Mouse (Mus musculus) T-helper 1 cell (primary cell): Measurements from ENCODE around the gene Map9.
"Not testable (repeated sequence)": the region's sequence is repeated elsewhere in the genome, so short reads cannot be mapped to it uniquely, and the experiment has no call there.

ENCODE experiments used
- in situ Hi-C: fragments of 300-600 bp; cut with MboI, MseI; formaldehyde crosslinking; loops from one replicate; pipeline ENCODE4 v1.15.1; 2025; ENCODE audit warnings: high pct_unique_total_duplicates

The Map9 gene

GRCm38 (mm10) chr3:82357797-82358524, at the start of gene Map9:
Map9 (plus strand) TSS chr3:82358044.
- in situ Hi-C loops: loop anchor here (10.0 kb wide), 1 partner anchor 213 kb away; the partner anchor contains the start of gene Gucy1a1

GRCm38 (mm10) chr3:82315728-82316127, 42.1 kb upstream of the Map9 start:
- in situ Hi-C loops: no loop called here

GRCm38 (mm10) chr3:82326736-82327135, 31.1 kb upstream of the Map9 start:
- in situ Hi-C loops: not testable (repeated sequence)

GRCm38 (mm10) chr3:82332067-82332466, 25.8 kb upstream of the Map9 start:
- in situ Hi-C loops: no loop called here

- in situ Hi-C loops: no loop called here
Measured at GRCm38 (mm10) chr3:82332536-82332935, 25.3 kb upstream of the Map9 start.

- in situ Hi-C loops: no loop called here
Measured at GRCm38 (mm10) chr3:82333128-82333969, 24.5 kb upstream of the Map9 start.

GRCm38 (mm10) chr3:82340111-82340510, 17.7 kb upstream of the Map9 start:
- in situ Hi-C loops: no loop called here

- in situ Hi-C loops: no loop called here
Measured at GRCm38 (mm10) chr3:82348277-82348860, 9.5 kb upstream of the Map9 start.

GRCm38 (mm10) chr3:82350321-82350720, 7.5 kb upstream of the Map9 start:
- in situ Hi-C loops: loop anchor here (10.0 kb wide), 1 partner anchor 206 kb away; the partner anchor contains the start of gene Gucy1a1

- in situ Hi-C loops: loop anchor here (10.0 kb wide), 1 partner anchor 213 kb away; the partner anchor contains the start of gene Gucy1a1
Measured at GRCm38 (mm10) chr3:82357340-82357739, 504 bp upstream of the Map9 start.

GRCm38 (mm10) chr3:82359036-82359435, 1.2 kb downstream of the Map9 start:
- in situ Hi-C loops: loop anchor here (10.0 kb wide), 1 partner anchor 214 kb away; the partner anchor contains the start of gene Gucy1a1

GRCm38 (mm10) chr3:82362452-82362851, 4.6 kb downstream of the Map9 start:
- in situ Hi-C loops: loop anchor here (10.0 kb wide), 1 partner anchor 702 kb away; no protein-coding TSS in a partner anchor

GRCm38 (mm10) chr3:82364505-82364904, 6.7 kb downstream of the Map9 start:
- in situ Hi-C loops: loop anchor here (10.0 kb wide), 1 partner anchor 700 kb away; no protein-coding TSS in a partner anchor

- in situ Hi-C loops: loop anchor here (5.0 to 10.0 kb wide), 2 partner anchors 487 to 700 kb away; no protein-coding TSS in a partner anchor
Measured at GRCm38 (mm10) chr3:82364988-82365387, 7.1 kb downstream of the Map9 start.

- in situ Hi-C loops: loop anchor here (5.0 to 10.0 kb wide), 2 partner anchors 483 to 696 kb away; no protein-coding TSS in a partner anchor
Measured at GRCm38 (mm10) chr3:82369063-82369860, 11.4 kb downstream of the Map9 start.

GRCm38 (mm10) chr3:82370439-82371011, 12.7 kb downstream of the Map9 start:
- in situ Hi-C loops: no loop called here

- in situ Hi-C loops: no loop called here
Measured at GRCm38 (mm10) chr3:82376965-82377364, 19.1 kb downstream of the Map9 start.

- in situ Hi-C loops: no loop called here
Measured at GRCm38 (mm10) chr3:82382325-82382724, 24.5 kb downstream of the Map9 start.

GRCm38 (mm10) chr3:82385091-82385490, 27.2 kb downstream of the Map9 start:
- in situ Hi-C loops: no loop called here

GRCm38 (mm10) chr3:82405830-82406229, 48.0 kb downstream of the Map9 start:
- in situ Hi-C loops: no loop called here
